Mouse (Mus musculus) forebrain, embryonic 15.5 days (tissue): ENCODE measurements at regions not wholly inside any gene's neighbourhood (a gene's known extent, or its start where the extent isn't known, plus 50 kb on each side); places are given as distances from the start of the nearest gene placed in this dataset.

ENCODE experiments used
- ATAC-seq: fragments of 200-750 bp; cut with Nextera tagmentation; replicated peaks from 2 replicates; pipeline ENCODE4 v1.8.0; 2017; ENCODE audit warnings: mild to moderate bottlenecking, moderate TSS enrichment, moderate library complexity
- H3K27ac ChIP-seq: fragments of 300-500 bp; sonication (generic); replicated peaks from 2 replicates; pipeline ENCODE4 v1.5.1; 2015; ENCODE audit warnings: mild to moderate bottlenecking, inconsistent platforms
- H3K27me3 ChIP-seq: fragments of 300-500 bp; sonication (generic); 2 replicates; pipeline ENCODE4 v1.6.1; 2015; ENCODE audit warnings: inconsistent platforms
- H3K36me3 ChIP-seq: fragments of 300-500 bp; sonication (generic); 2 replicates; pipeline ENCODE4 v1.6.1; 2015; ENCODE audit warnings: mild to moderate bottlenecking, inconsistent platforms
- H3K4me1 ChIP-seq: fragments of 300-500 bp; sonication (generic); 2 replicates; pipeline ENCODE4 v1.6.1; 2015; ENCODE audit warnings: inconsistent platforms
- H3K4me2 ChIP-seq: fragments of 300-500 bp; sonication (generic); replicated peaks from 2 replicates; pipeline ENCODE4 v1.6.1; 2015; ENCODE audit warnings: mild to moderate bottlenecking, inconsistent platforms
- H3K4me3 ChIP-seq: fragments of 300-500 bp; sonication (generic); 2 replicates; pipeline ENCODE4 v1.5.1; 2015; ENCODE audit warnings: mild to moderate bottlenecking, inconsistent platforms
- H3K9ac ChIP-seq: fragments of 300-500 bp; sonication (generic); replicated peaks from 2 replicates; pipeline ENCODE4 v1.6.1; 2015; ENCODE audit warnings: mild to moderate bottlenecking, inconsistent platforms
- H3K9me3 ChIP-seq: fragments of 300-500 bp; sonication (generic); 2 replicates; pipeline ENCODE4 v1.6.1; 2016; ENCODE audit warnings: inconsistent platforms
- WGBS: fragments of 180-500 bp; shearing (Covaris S2); methylation state at CpG from one replicate; pipeline ENCODE4 v1.1.7; 2015; ENCODE audit warnings: mixed read lengths; 5-methylcytosine and 5-hydroxymethylcytosine counted together

DNA sequence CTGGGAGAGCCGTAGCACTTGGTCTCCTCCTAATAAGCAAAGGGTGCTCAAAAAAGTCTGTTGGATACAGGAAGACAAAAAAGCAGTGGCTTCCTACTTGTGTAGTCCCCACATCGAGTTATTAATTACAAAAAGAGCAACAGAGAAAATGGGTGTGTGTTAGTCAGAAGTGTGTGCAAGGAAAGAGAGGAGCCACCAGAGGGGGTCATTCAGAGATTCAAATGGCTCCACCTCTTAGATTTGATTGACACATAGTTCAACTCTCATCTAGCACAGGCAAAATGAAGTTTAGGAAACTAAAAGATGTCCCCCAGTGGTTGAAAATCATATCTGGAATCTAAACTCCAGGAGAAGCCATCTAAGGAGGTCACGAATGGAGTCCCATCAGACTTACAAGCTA, 200.2 kb upstream of the Hnrnpa3 start:
- no peaks in the 10 kb centered on the region for H3K27me3 ChIP-seq
- H3K4me3 ChIP-seq, result no peak overlapping the region
- no peak overlapping the region for H3K9ac ChIP-seq
- no peak overlapping the region for H3K27ac ChIP-seq
- H3K9me3 ChIP-seq, result no peaks in the 10 kb centered on the region
- ATAC-seq, result no peak
- H3K36me3 ChIP-seq, result no peaks in the 10 kb centered on the region
- 89% methylated on average over 3 of the region's 3 CpGs for WGBS
- H3K4me2 ChIP-seq, result no peak overlapping the region
- no peaks in the 10 kb centered on the region for H3K4me1 ChIP-seq

- Histone ChIP-seq H3K4me1 (no peaks in the 10 kb centered on the region), H3K4me3 (no peak overlapping the region), H3K36me3 (no peaks in the 10 kb centered on the region), H3K27me3 (no peaks in the 10 kb centered on the region), H3K4me2 (no peak overlapping the region), H3K9me3 (no peaks in the 10 kb centered on the region), H3K9ac (no peak overlapping the region), H3K27ac (no peak overlapping the region)
- WGBS, result 92% methylated on average over 5 of the region's 5 CpGs
- no peak for ATAC-seq
Observed at GRCm38 (mm10) chr2:75460419-75460818, 198.6 kb upstream of the Hnrnpa3 start.

DNA sequence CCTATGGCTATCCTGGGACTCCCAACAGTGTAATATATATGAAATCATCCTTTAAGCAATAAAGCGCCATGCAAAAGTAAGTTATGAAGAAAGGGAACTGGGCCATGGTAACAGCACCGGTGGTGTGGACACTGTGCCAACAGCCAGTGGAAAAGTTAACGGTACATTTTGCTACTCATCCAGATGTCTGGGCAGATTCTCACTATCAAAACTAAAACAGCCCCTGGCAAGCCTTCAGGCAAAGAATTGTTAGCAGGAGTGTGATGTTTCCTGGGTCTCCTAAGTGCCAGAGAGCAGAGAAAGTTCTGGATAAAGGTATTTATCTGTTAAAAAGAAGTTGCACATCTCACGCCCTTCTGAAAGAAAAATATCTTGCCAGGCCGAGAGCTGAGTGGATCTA, 198.0 kb upstream of the Hnrnpa3 start:
- Histone ChIP-seq H3K27me3 (no peaks in the 10 kb centered on the region), H3K4me1 (no peaks in the 10 kb centered on the region), H3K4me2 (no peak overlapping the region), H3K9me3 (no peaks in the 10 kb centered on the region), H3K36me3 (no peaks in the 10 kb centered on the region), H3K27ac (no peak overlapping the region), H3K4me3 (no peak overlapping the region), H3K9ac (no peak overlapping the region)
- 58% methylated on average over 5 of the region's 5 CpGs for WGBS
- ATAC-seq, result no peak

- Histone ChIP-seq H3K27ac (no peak overlapping the region), H3K4me1 (no peaks in the 10 kb centered on the region), H3K9me3 (no peaks in the 10 kb centered on the region), H3K4me2 (no peak overlapping the region), H3K9ac (no peak overlapping the region), H3K27me3 (no peaks in the 10 kb centered on the region), H3K36me3 (no peaks in the 10 kb centered on the region), H3K4me3 (no peak overlapping the region)
- no peak for ATAC-seq
- 47% methylated on average over 10 of the region's 10 CpGs for WGBS
Observed at GRCm38 (mm10) chr2:75461421-75461991, 197.6 kb upstream of the Hnrnpa3 start.

GRCm38 (mm10) chr2:75462030-75462671, 196.9 kb upstream of the Hnrnpa3 start:
- no peak overlapping the region for H3K4me3 ChIP-seq
- no peak for ATAC-seq
- no peaks in the 10 kb centered on the region for H3K36me3 ChIP-seq
- H3K9ac ChIP-seq, result no peak overlapping the region
- H3K4me2 ChIP-seq, result no peak overlapping the region
- no peak overlapping the region for H3K27ac ChIP-seq
- no peaks in the 10 kb centered on the region for H3K9me3 ChIP-seq
- H3K27me3 ChIP-seq, result no peaks in the 10 kb centered on the region
- no peaks in the 10 kb centered on the region for H3K4me1 ChIP-seq
- WGBS, result 78% methylated on average over 5 of the region's 5 CpGs

- no peak for ATAC-seq
- Histone ChIP-seq H3K36me3 (no peaks in the 10 kb centered on the region), H3K27ac (no peak overlapping the region), H3K4me2 (no peak overlapping the region), H3K9me3 (no peaks in the 10 kb centered on the region), H3K4me1 (no peaks in the 10 kb centered on the region), H3K4me3 (no peak overlapping the region), H3K27me3 (no peaks in the 10 kb centered on the region), H3K9ac (no peak overlapping the region)
- WGBS, result 72% methylated on average over 9 of the region's 9 CpGs
Observed at GRCm38 (mm10) chr2:75463091-75463490, 196.0 kb upstream of the Hnrnpa3 start.

DNA sequence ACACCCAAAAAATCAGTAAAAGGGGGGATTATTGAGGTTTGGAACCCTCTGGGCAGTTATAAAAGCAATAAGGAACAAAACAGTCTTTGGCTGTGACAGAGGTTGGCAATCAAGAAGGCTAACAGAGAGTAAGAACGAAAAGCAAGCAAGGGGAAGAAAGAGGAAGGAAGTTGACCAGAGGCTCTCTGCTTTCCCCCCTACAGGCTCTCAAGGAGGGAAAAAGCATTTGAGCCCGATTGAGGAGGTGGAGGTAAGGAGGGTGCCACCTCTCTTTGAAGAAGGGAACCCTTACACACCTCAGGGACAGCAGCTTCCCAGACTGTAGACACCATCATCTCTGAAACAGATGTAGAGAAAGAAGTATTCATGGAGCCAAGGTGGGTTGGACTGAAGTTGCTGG, 194.6 kb upstream of the Hnrnpa3 start:
- H3K9ac ChIP-seq, result no peak overlapping the region
- H3K27ac ChIP-seq, result no peak overlapping the region
- no peaks in the 10 kb centered on the region for H3K4me1 ChIP-seq
- no peaks in the 10 kb centered on the region for H3K36me3 ChIP-seq
- no peaks in the 10 kb centered on the region for H3K9me3 ChIP-seq
- no peaks in the 10 kb centered on the region for H3K27me3 ChIP-seq
- ATAC-seq, result no peak
- WGBS, result 47% methylated on average over 2 of the region's 2 CpGs
- H3K4me2 ChIP-seq, result no peak overlapping the region
- H3K4me3 ChIP-seq, result no peak overlapping the region

DNA sequence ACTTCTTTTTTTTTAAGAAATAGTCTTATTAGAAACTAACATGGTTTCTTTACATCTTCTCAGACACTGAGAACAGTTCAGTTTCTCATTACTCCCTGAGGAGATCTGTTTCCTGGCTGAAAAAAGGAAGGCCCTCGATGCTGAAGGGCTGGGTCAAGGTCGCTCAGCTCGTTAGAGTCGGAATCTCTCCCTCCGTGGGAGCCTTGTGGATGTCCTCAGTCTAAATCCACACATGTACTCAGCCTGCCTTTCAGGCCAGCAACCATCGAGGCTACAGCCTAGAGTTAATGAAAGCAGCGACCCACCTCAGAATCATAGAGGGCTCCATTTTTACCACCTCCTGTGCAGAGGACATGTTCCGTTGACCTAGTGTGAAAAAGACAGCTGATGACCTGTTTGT, 190.2 kb upstream of the Hnrnpa3 start:
- Histone ChIP-seq H3K27ac (no peak overlapping the region), H3K9ac (no peak overlapping the region), H3K36me3 (no peaks in the 10 kb centered on the region), H3K4me3 (no peak overlapping the region), H3K4me1 (peaks cover 10% of the 10 kb centered on the region), H3K4me2 (no peak overlapping the region), H3K9me3 (no peaks in the 10 kb centered on the region), H3K27me3 (no peaks in the 10 kb centered on the region)
- ATAC-seq, result no peak
- 67% methylated on average over 8 of the region's 8 CpGs for WGBS

- H3K36me3 ChIP-seq, result no peaks in the 10 kb centered on the region
- peak overlapping the region; percentile 14 for H3K4me2 ChIP-seq
- WGBS, result 25% methylated on average over 15 of the region's 15 CpGs
- H3K27ac ChIP-seq, result peak overlapping the region; percentile 64
- no peak overlapping the region for H3K4me3 ChIP-seq
- no peaks in the 10 kb centered on the region for H3K9me3 ChIP-seq
- H3K27me3 ChIP-seq, result no peaks in the 10 kb centered on the region
- H3K9ac ChIP-seq, result no peak overlapping the region
- peaks cover 10% of the 10 kb centered on the region for H3K4me1 ChIP-seq
- ATAC-seq, result peak; percentile 87
Observed at GRCm38 (mm10) chr2:75469958-75470687, 188.9 kb upstream of the Hnrnpa3 start.

- peak overlapping the region; percentile 64 for H3K27ac ChIP-seq
- no peaks in the 10 kb centered on the region for H3K36me3 ChIP-seq
- 52% methylated on average over 9 of the region's 9 CpGs for WGBS
- H3K9me3 ChIP-seq, result no peaks in the 10 kb centered on the region
- no peaks in the 10 kb centered on the region for H3K27me3 ChIP-seq
- ATAC-seq, result peak; percentile 38; the same call in 1 of the 2 replicates
- H3K4me1 ChIP-seq, result peaks cover 10% of the 10 kb centered on the region
- no peak overlapping the region for H3K4me3 ChIP-seq
- no peak overlapping the region for H3K9ac ChIP-seq
- peak overlapping the region; percentile 14; the same call in 1 of the 2 replicates for H3K4me2 ChIP-seq
Observed at GRCm38 (mm10) chr2:75470688-75471054, 188.4 kb upstream of the Hnrnpa3 start.

- no peak overlapping the region for H3K9ac ChIP-seq
- WGBS, result 88% methylated on average over 9 of the region's 9 CpGs
- H3K36me3 ChIP-seq, result no peaks in the 10 kb centered on the region
- H3K4me3 ChIP-seq, result no peak overlapping the region
- no peak for ATAC-seq
- no peaks in the 10 kb centered on the region for H3K27me3 ChIP-seq
- peaks cover 10% of the 10 kb centered on the region for H3K4me1 ChIP-seq
- no peaks in the 10 kb centered on the region for H3K9me3 ChIP-seq
- H3K27ac ChIP-seq, result no peak overlapping the region
- no peak overlapping the region for H3K4me2 ChIP-seq
Observed at GRCm38 (mm10) chr2:75472489-75472888, 186.6 kb upstream of the Hnrnpa3 start.

GRCm38 (mm10) chr2:75474509-75474908, 184.6 kb upstream of the Hnrnpa3 start:
- Histone ChIP-seq H3K36me3 (no peaks in the 10 kb centered on the region), H3K4me2 (no peak overlapping the region), H3K9me3 (no peaks in the 10 kb centered on the region), H3K27me3 (no peaks in the 10 kb centered on the region), H3K4me1 (peaks cover 10% of the 10 kb centered on the region), H3K4me3 (no peak overlapping the region), H3K27ac (no peak overlapping the region), H3K9ac (no peak overlapping the region)
- WGBS, result 76% methylated on average over 6 of the region's 6 CpGs
- no peak for ATAC-seq
